Mouse (Mus musculus): Measurements from ENCODE around the gene Ccr10. TPM values are rescaled to one million over a fixed set of nuclear protein-coding genes. Genes with fewer than 3 reads are reported as not detected.
"Not testable (repeated sequence)": the region's sequence is repeated elsewhere in the genome, so short reads cannot be mapped to it uniquely, and the experiment has no call there.

Gene Ccr10
- total RNA-seq, 2 experiments from 2014 or later = 0.14 TPM; not detected in 1

DNA sequence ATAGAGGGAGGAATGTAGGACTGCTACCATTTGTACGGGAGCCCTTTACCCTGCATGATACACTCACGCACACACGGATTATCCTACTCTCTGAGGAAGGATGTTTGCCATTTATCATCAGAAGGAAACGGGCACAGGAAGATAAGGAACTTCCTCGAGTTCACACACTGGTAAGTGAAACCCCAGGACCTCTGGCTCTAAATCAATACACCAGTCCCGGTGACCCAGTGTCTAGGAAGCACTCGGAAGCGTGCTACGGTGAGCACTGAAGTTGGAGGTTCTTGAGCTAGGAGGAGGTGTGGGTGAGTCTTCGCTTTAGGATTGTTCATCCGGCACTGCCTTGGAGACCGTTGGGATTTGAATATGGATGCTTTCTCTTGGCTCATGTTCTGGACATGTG, 42.2 kb downstream of the Ccr10 start:
- no peak for DNase-seq (ENCODE audit: low spot score)
- intact Hi-C loops (cut with DNase I) = no loop called here

DNA sequence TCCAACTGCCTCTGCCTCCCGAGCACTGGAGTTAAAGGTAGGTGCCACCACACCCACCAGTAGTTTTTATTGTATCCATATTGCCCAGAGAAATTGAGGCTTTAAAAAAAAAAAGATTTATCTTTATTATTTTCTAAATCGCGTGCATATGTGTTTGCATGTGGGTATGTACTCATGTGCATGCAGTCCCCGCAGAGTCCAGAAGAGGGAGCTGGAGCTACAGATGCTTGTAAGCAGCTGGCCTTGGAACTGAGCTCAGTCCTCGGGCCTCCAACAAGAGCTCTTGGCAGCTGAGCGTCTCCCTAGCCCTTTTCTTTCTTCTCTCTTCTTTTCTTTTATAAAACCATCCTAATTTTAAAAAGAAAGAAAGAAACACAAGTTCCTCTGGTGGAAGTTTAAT, 43.5 kb downstream of the Ccr10 start:
- no peak for DNase-seq (ENCODE audit: low spot score)
- intact Hi-C loops (cut with DNase I) = no loop called here

DNA sequence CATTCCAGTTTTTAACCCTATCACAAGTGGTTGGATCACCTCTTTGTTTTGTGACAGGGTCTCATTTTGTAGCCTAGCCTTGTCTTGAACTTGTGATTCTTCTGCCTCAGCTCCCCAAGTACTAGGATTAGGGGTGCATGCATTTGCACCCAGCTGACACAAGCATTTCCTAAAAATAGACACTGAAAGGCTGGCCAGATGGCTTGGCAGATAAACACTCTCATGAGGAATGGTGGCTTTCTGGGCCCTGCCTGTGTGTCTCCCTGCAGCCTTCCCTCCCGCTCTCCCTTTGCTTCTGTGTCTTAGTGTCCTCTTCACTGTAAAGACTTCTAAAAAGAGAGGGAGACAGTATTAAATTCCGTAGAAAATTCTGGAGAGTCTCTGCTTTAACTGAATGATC, 44.1 kb downstream of the Ccr10 start:
- DNase-seq (ENCODE audit: low spot score) = no peak
- intact Hi-C loops (cut with DNase I) = no loop called here

DNA sequence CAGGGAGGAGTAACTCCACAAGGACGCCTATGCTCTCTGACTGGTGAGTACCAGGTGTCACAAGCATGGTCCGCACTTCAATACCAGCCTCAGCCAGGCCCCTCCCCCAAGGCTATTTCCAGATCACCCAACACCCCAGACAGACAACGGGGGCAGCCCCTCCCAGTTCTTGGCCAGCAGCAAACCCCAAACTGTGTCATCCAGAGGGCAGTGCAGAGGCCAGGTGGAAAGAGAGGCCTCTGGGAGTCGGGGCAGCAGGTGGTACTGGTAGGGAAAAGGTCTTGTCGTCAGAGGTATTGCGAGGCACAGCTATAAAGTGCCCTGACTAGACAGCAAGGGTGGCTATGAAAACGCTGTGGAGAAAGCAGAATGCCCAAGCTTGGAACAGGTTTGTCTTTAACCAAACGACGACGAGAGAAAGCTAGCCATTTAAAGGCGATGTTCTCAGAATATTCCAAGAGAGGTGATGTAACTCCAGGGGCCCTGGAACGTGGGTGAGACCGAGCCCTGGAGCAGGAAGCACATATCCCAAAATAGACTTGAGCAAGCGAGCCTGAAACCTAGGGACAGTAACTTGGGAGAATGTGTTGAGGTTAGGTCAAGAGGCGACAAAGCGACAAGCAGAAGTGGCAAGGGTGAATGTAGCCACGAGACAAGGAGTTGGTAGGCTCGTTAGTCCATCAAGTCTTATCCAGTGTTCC, 45.0 kb downstream of the Ccr10 start:
- intact Hi-C loops (cut with DNase I) = no loop called here
- peak; percentile 46 for DNase-seq (ENCODE audit: low spot score)

DNA sequence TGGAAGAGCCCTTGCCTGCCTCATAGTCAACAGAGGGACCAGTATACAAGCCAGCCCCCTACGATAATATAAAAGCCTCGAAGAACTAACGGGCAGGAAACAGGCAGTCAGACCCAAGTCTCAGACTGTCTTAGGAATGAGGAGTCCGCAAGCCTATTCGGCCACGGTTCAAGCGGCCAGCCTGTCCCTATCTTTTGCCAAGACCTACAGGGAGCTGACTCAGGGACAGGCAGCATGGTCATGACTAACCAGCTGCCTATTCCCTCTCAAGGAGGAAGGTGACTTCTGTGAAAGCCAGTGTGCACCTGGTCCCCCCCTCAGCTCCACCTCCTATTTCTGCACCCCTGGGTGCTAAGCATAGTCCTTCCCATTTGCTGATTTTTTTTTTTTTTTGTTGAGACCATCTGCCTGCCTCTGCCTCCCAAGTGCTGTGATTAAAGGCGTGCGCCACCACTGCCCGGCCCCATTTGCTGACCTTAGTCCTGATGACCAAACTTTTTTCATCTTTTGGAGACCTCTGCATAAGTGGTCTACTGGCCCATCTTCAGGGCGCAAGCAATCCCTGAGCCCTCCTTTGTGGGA, 46.2 kb downstream of the Ccr10 start:
- no peak for DNase-seq (ENCODE audit: low spot score)
- intact Hi-C loops (cut with DNase I) = no loop called here

DNA sequence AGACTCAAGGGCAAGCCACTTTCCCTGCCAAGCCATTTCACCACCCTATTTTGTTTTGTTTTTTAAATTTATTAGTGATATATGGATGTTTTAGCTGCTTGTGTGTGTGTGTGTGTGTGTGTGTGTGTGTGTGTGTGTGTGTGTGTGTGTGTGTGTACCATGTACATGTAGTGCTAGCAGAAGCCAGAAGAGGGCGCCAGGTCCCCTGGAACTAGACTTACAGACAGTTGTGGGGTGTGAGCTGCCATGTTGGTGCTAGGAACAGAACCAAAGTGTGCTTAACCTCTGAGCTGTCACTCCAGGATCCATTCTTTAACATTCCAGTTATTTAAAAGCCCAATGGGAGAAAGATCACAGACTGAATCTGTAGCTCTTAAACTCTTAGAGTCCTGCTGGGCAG, 48.2 kb downstream of the Ccr10 start:
- intact Hi-C loops (cut with DNase I) = no loop called here
- DNase-seq (ENCODE audit: low spot score) = no peak

DNA sequence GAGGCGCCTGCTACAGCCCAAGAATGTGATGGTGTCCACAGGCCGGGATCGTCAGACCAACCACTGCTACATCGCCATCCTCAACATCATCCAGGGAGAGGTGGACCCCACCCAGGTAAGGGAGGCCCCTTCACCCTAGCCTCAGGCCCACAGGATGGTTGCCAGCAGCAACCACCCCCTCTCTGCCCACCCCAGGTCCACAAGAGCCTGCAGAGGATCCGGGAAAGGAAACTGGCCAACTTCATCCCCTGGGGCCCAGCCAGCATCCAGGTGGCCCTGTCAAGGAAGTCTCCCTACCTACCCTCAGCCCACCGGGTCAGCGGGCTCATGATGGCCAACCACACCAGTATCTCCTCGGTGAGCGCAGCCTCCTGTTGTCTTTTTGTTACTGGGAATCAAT, 50.2 kb downstream of the Ccr10 start:
- intact Hi-C loops (cut with DNase I); DNase-seq (ENCODE audit: low spot score): not testable (repeated sequence)

DNA sequence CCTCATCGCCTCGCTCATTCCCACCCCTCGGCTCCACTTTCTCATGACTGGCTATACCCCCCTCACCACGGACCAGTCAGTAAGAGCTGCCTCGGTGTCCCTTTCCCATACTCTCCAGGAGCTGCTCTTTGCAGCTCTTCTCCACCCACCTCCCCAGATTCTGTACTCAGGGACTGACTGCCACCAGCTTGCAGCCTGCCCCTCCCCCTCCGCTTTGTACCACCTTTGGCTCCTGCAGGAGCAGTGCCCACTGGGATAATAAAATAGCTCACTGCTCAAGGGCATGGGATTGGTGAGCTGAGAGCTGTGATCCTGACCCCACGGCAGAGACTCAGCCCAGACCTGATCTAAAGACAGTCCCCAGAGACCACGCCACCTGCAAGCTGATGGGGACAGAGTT, 50.7 kb downstream of the Ccr10 start:
- intact Hi-C loops (cut with DNase I); DNase-seq (ENCODE audit: low spot score): not testable (repeated sequence)

Small RNA genes lying within 50 kb of the gene (microRNA-seq; reads per million reads assigned to microRNA genes)
- not detected for gene Gm27626

Other genes starting within 250 kb of the Ccr10 start
- 100 to 1,000 TPM in 1 of 2 experiments, 10 to 100 TPM in 1; 91.3 to 119 TPM for gene Stat3, start 235.9 kb downstream of the Ccr10 start, total RNA-seq (2021)
- 100 to 1,000 TPM; 275 to 277 TPM for gene Cavin1, start 204.6 kb downstream of the Ccr10 start, total RNA-seq (2021)
- gene Atp6v0a1, start 166.0 kb downstream of the Ccr10 start, total RNA-seq (2021) = 10 to 100 TPM; 84.7 to 87.3 TPM
- 1 to 10 TPM; 8.0 to 8.7 TPM for gene Naglu, start 105.4 kb downstream of the Ccr10 start, total RNA-seq (2021)
- under 1 TPM; 0.55 to 0.64 TPM for gene Hsd17b1, start 97.0 kb downstream of the Ccr10 start, total RNA-seq (2021)
- 10 to 100 TPM; 15.8 to 17.1 TPM for gene Coasy, start 92.9 kb downstream of the Ccr10 start, total RNA-seq (2021)
- gene Mlx, start 88.2 kb downstream of the Ccr10 start, total RNA-seq (2021) = 10 to 100 TPM; 19.1 to 21.4 TPM
- 1 to 10 TPM; 3.1 TPM for gene Psmc3ip, start 80.0 kb downstream of the Ccr10 start, total RNA-seq (2021)
- 10 to 100 TPM; 34.0 to 35.5 TPM for gene Retreg3, start 55.5 kb downstream of the Ccr10 start, total RNA-seq (2021)
- gene Tubg1, start 55.5 kb downstream of the Ccr10 start, total RNA-seq (2021) = 10 to 100 TPM; 24.4 to 27.3 TPM
- 1 to 10 TPM; 2.5 to 3.9 TPM for gene Tubg2, start 19.5 kb downstream of the Ccr10 start, total RNA-seq (2021)
- gene Cntnap1, start 4.9 kb downstream of the Ccr10 start, total RNA-seq (2021) = 1 to 10 TPM; 1.7 to 2.4 TPM
- 10 to 100 TPM; 24.5 to 28.5 TPM for gene Plekhh3, start 4.1 kb downstream of the Ccr10 start, total RNA-seq (2021)
- 10 to 100 TPM; 26.0 to 30.4 TPM for gene Ezh1, start 51.0 kb upstream of the Ccr10 start, total RNA-seq (2021)
- gene Ramp2, start 70.6 kb upstream of the Ccr10 start, total RNA-seq (2021) = 100 to 1,000 TPM in 1 of 2 experiments, 10 to 100 TPM in 1; 80.9 to 123 TPM
- gene Vps25, start 78.3 kb upstream of the Ccr10 start, total RNA-seq (2021) = 10 to 100 TPM; 78.2 to 85.0 TPM
- gene Wnk4, start 85.1 kb upstream of the Ccr10 start, total RNA-seq (2021) = 10 to 100 TPM in 1 of 2 experiments, 1 to 10 TPM in 1; 9.6 to 14.6 TPM
- gene Cntd1, start 103.6 kb upstream of the Ccr10 start, total RNA-seq (2021) = under 1 TPM; 0.10 to 0.28 TPM
- 10 to 100 TPM; 89.0 to 96.9 TPM for gene Coa3, start 103.7 kb upstream of the Ccr10 start, total RNA-seq (2021)
- gene Becn1, start 126.8 kb upstream of the Ccr10 start, total RNA-seq (2021) = 100 to 1,000 TPM in 1 of 2 experiments, 10 to 100 TPM in 1; 92.8 to 102 TPM
- gene Psme3, start 140.8 kb upstream of the Ccr10 start, total RNA-seq (2021) = 10 to 100 TPM; 80.6 to 88.8 TPM
- 1 to 10 TPM; 1.8 to 2.2 TPM for gene Aoc2, start 149.6 kb upstream of the Ccr10 start, total RNA-seq (2021)
- gene Aoc3, start 155.2 kb upstream of the Ccr10 start, total RNA-seq (2021) = 10 to 100 TPM; 13.9 to 18.5 TPM
- not detected for gene G6pc, start 192.1 kb upstream of the Ccr10 start, total RNA-seq (2021)
- gene Aarsd1, start 242.2 kb upstream of the Ccr10 start, total RNA-seq (2021) = 10 to 100 TPM; 20.7 to 22.8 TPM
- gene Gm27029, start 249.4 kb upstream of the Ccr10 start, total RNA-seq (2021) = 1 to 10 TPM; 8.5 to 9.1 TPM
- 10 to 100 TPM; 10.4 to 11.2 TPM for gene Rundc1, start 249.6 kb upstream of the Ccr10 start, total RNA-seq (2021)
- 10 to 100 TPM; 69.0 to 80.2 TPM for gene Ptges3l, start 249.9 kb upstream of the Ccr10 start, total RNA-seq (2021)